Mouse (Mus musculus) heart, embryonic 11.5 days (tissue): ENCODE measurements around the gene Kiz. TPM values are rescaled to one million over a fixed set of nuclear protein-coding genes. Genes with fewer than 3 reads are reported as not detected.
A peak's percentile ranks its signal among the peaks of the same experiment; 100 is the strongest.

ENCODE experiments used
- ATAC-seq: fragments of 200-750 bp; cut with Nextera tagmentation; replicated peaks from 2 replicates; pipeline ENCODE4 v1.8.0; 2017; ENCODE audit warnings: moderate library complexity; ENCODE audit not compliant: insufficient number of reproducible peaks, low FRiP score, low TSS enrichment
- H3K27ac ChIP-seq: fragments of 300-500 bp; sonication (generic); 2 replicates; pipeline ENCODE4 v1.5.1; 2014; ENCODE audit warnings: mild to moderate bottlenecking, low read depth, low read length
- H3K27me3 ChIP-seq: fragments of 300-500 bp; sonication (generic); 2 replicates; pipeline ENCODE4 v1.6.1; 2014; ENCODE audit warnings: mild to moderate bottlenecking, low read length, mixed read lengths; ENCODE audit not compliant: control insufficient read depth, insufficient read depth
- H3K36me3 ChIP-seq: fragments of 300-500 bp; sonication (generic); 2 replicates; pipeline ENCODE4 v1.6.1; 2014; ENCODE audit warnings: mild to moderate bottlenecking, low read length, moderate library complexity, mixed read lengths; ENCODE audit not compliant: control insufficient read depth, insufficient read depth
- H3K4me1 ChIP-seq: fragments of 300-500 bp; sonication (generic); 2 replicates; pipeline ENCODE4 v1.6.1; 2014; ENCODE audit warnings: low read length; ENCODE audit not compliant: control insufficient read depth, insufficient read depth
- H3K4me2 ChIP-seq: fragments of 300-500 bp; sonication (generic); 2 replicates; pipeline ENCODE4 v1.6.1; 2014; ENCODE audit warnings: mild to moderate bottlenecking, moderate library complexity
- H3K4me3 ChIP-seq: fragments of 300-500 bp; sonication (generic); 2 replicates; pipeline ENCODE4 v1.5.1; 2014; ENCODE audit warnings: low read depth, low read length
- H3K9ac ChIP-seq: fragments of 300-500 bp; sonication (generic); 2 replicates; pipeline ENCODE4 v1.6.1; 2014; ENCODE audit warnings: mild to moderate bottlenecking, low read depth, low read length, moderate library complexity
- H3K9me3 ChIP-seq: fragments of 300-500 bp; sonication (generic); replicated peaks from 2 replicates; pipeline ENCODE4 v1.6.1; 2016; ENCODE audit warnings: low read length; ENCODE audit not compliant: control insufficient read depth
- WGBS: fragments of 180-500 bp; shearing (Covaris S2); extraction: QIAGEN DNeasy Blood & Tissue Kit; methylation state at CpG from one replicate; pipeline ENCODE4 v1.1.7; 2014; ENCODE audit not compliant: insufficient replicate concordance; 5-methylcytosine and 5-hydroxymethylcytosine counted together
- polyA plus RNA-seq: library from polyadenylated mRNA; unstranded; fragments of >200 nt; fragmentation: Nextera tagmentation; extraction: Ambion mirVana; gene quantifications from 2 replicates; pipeline ENCODE4 v1.2.1, GENCODE M21; 2014

The Kiz gene
- polyA plus RNA-seq, 1 experiment from 2014 or later, result 20.9 TPM

DNA sequence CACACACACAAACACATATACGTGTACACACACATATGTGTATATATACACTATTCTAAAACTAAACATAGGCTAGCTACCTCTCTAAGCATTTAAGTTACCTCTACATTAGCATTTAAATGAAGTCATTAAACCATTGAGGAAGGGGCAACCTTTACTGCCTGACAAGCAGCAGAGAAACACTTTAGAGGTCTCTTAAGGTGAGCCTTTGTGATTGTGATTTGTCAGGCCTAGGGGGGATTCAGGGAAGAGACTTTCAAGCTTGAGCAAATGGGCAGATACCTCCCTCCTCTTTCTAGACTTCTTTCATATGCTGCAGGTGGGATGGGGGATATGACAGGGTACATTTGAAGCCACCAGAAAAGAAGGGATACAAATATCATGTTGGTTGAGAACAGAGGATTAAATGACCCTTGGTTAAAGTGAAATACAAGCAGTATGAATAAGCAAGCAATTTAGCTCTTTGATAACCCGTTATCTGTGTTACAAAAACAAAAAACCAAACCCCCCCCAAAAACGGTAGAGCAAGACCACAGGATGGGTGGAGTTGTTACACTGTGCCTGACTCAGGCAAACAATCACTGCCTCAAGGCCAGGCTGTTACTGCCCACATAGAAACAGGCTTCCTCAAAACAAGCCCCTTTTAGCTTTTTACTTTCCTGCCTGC, 155.9 kb downstream of the Kiz start:
- Histone ChIP-seq H3K9me3 (no peaks in the 10 kb centered on the region), H3K27me3 (no peaks in the 10 kb centered on the region), H3K4me3 (peak overlapping the region; percentile 75), H3K9ac (peak overlapping the region; percentile 96), H3K4me2 (peak overlapping the region; percentile 58), H3K4me1 (no peaks in the 10 kb centered on the region; the same call in 1 of the 2 replicates), H3K36me3 (no peaks in the 10 kb centered on the region), H3K27ac (peak overlapping the region; percentile 89)
- WGBS, result 63% methylated on average over 3 of the region's 3 CpGs
- no peak for ATAC-seq

DNA sequence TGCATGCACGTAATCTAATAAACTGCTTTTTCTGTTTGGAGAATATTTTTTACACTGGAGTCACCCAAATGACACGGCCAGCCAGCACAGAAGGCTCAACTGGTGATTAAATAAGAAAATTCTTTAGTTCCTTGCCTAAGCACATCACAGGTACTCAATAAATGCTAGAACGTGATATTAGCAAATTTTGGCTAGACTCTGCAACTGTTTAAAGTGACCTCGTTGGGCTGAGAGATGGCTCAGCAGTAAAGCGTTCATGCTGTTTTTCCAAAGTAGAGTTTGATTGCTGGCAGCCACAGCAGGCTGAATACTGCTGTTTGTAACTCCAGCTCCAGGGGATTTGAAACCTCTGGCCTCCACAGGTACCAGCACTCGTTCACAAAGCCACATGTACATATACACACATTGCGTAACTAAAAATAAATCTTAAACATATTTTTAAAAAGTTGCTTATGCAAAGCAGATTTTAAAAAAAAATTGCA, 156.5 kb downstream of the Kiz start:
- peak overlapping the region; percentile 58 for H3K4me2 ChIP-seq
- peak overlapping the region; percentile 75 for H3K4me3 ChIP-seq
- ATAC-seq, result no peak
- H3K27me3 ChIP-seq, result no peaks in the 10 kb centered on the region
- peak overlapping the region; percentile 89 for H3K27ac ChIP-seq
- 56% methylated on average over 7 of the region's 7 CpGs for WGBS
- H3K9me3 ChIP-seq, result no peaks in the 10 kb centered on the region
- no peaks in the 10 kb centered on the region for H3K36me3 ChIP-seq
- no peaks in the 10 kb centered on the region; the same call in 1 of the 2 replicates for H3K4me1 ChIP-seq
- peak overlapping the region; percentile 96 for H3K9ac ChIP-seq

DNA sequence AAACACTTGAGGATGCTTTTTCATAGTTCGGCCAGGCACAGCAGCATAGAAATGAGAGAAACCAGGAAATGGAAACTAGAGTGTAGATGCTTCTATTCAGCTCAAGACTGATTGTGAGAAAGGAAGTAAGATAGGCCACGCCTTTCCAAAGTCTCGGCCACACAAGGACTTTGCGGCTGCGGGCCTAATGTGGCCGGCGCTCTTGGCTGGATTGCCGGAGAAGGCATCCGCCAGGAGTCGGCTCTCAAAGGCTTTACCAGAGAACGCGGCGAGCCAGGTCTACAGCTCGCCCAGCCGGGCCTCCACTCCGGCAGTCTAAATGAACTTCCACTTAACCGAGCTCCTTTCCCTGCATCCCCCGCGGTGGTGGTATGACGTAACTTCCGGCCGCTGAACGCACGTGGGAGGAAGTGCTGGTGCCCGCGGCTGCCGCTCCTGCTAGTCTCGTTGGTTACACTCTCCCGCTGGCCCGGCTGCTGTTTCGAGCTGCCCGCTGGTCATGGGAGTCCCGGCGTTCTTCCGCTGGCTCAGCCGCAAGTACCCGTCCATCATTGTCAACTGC, 157.0 kb downstream of the Kiz start, which contains the start of gene Xrn2:
Gene Xrn2, plus strand, starts transcription at position 374 of the 562 bp plus-strand sequence.
- under 1% methylated on average over 37 of the region's 37 CpGs for WGBS
- peak within 1 kb of the TSS; percentile 89 for H3K27ac ChIP-seq
- no peaks in the 10 kb centered on the region for H3K9me3 ChIP-seq
- peak within 1 kb of the TSS; percentile 58 for H3K4me2 ChIP-seq
- peak within 1 kb of the TSS; percentile 96 for H3K9ac ChIP-seq
- peak within 1 kb of the TSS; percentile 75 for H3K4me3 ChIP-seq
- no peaks in the 10 kb centered on the region for H3K27me3 ChIP-seq
- no peaks in the 10 kb centered on the region for H3K36me3 ChIP-seq
- ATAC-seq, result peak; percentile 93
- no peaks in the 10 kb centered on the region; the same call in 1 of the 2 replicates for H3K4me1 ChIP-seq

DNA sequence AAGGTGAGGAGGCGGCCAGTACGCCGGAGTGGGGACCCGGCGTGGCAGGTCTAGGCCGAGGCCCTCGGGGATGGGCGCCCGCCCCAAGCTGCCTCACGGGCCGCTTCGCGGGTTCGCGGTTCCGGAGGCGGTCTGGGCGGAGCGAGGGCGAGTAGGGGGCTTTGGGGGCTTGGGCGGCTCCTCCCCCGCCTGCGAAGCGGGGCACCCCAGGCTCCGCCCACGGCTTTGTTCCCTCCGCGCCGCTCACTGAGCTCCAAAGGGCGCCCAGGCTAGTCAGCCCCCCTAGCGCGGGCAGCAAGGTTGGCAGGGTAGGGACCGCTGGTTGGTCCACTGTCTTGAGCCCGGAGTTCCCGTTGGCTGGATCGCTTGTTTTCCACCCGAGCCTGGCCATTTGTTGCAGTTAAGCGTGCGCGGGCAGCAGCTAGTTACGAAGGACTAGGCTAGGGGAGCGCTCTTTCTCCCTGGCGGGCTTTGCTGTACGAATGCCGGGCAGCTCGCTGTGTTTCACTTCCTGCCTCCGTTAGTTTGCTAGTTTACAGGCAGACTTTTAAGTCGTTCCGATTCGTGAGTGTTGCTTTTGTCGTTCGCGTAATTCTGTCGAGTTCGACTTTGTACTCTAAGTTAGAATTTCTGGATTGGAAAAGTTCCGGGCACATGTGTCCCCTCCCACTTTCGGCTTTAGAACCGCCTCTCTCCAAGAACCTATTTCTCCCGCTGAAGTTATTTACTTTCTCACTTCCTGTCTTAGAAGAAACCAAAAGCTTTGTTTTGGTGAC, 157.7 kb downstream of the Kiz start:
- whole genome bisulfite sequencing, result under 1% methylated on average over 52 of the region's 59 CpGs
- peak; percentile 87 for ATAC-seq
- Histone ChIP-seq H3K9ac (peak overlapping the region; percentile 96), H3K4me1 (no peaks in the 10 kb centered on the region; the same call in 1 of the 2 replicates), H3K9me3 (no peaks in the 10 kb centered on the region), H3K27me3 (no peaks in the 10 kb centered on the region), H3K4me2 (peak overlapping the region; percentile 58), H3K4me3 (peak overlapping the region; percentile 75), H3K36me3 (no peaks in the 10 kb centered on the region), H3K27ac (peak overlapping the region; percentile 89)

DNA sequence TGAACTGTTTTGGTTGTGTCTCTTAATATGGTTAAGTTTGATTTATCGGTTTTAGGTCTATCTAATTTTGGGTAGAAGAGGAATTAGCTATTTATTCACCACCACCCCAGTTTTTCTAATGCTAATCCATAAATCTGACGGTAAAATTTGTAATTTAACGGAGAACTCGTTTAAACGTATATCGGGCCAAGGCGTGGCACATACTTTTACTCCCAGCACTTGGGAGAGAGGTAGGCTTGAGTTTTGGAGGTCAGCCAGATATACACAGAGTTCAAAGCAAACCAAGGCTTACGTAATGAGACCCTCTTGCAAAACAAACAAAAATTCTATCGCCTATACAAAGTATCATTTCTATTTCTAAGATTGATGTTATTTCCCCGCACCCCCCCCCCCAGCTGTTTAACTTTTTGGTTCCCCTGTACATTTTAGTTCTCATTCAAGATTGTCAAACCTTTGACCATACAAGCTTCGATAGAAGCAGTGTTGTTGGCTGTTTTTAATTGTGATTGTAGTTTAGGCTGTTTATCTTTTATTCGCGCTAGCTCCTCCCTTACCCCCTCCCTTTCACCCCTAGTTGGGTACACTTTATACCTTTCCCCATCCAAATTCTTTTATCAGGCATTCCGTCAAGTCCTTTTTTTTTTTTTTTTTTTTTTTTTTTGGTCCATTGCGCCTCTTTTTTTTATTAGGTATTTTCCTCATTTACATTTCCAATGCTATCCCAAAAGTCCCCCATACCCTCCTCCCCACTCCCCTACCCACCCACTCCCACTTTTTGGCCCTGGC, 158.6 kb downstream of the Kiz start:
- peak overlapping the region; percentile 58 for H3K4me2 ChIP-seq
- ATAC-seq, result no peak
- H3K9ac ChIP-seq, result peak overlapping the region; percentile 96
- no peaks in the 10 kb centered on the region for H3K9me3 ChIP-seq
- H3K4me3 ChIP-seq, result peak overlapping the region; percentile 75
- no peaks in the 10 kb centered on the region; the same call in 1 of the 2 replicates for H3K4me1 ChIP-seq
- H3K27ac ChIP-seq, result peak overlapping the region; percentile 89; the same call in 1 of the 2 replicates
- no peaks in the 10 kb centered on the region for H3K27me3 ChIP-seq
- WGBS, result 27% methylated on average over 15 of the region's 15 CpGs
- no peaks in the 10 kb centered on the region for H3K36me3 ChIP-seq

Other genes with a start within 250 kb of the Kiz start
- 70.3 and 71.7 TPM in 2 replicates for gene Xrn2, start 157.1 kb downstream of the Kiz start, polyA plus RNA-seq
- not detected in 2 replicates for gene Nkx2-4, start 229.6 kb downstream of the Kiz start, polyA plus RNA-seq